Mouse (Mus musculus): ENCODE results near the gene Scml4. TPM values are rescaled to one million over a fixed set of nuclear protein-coding genes. Genes with fewer than 3 reads are reported as not detected.

Scml4 gene
- polyA plus RNA-seq, 1 experiment from 2014 or later = 18.2 TPM

GRCm38 (mm10) chr10:42854838-42855237 is 5.3 kb upstream of the Scml4 start:
- no peak overlapping the region for H3K27ac ChIP-seq (replicated peaks; ENCODE audit: low read depth, low read length)
- no peak for DNase-seq
- no peak overlapping the region for H3K9ac ChIP-seq (replicated peaks; ENCODE audit: low read length)
- H3K4me3 ChIP-seq (replicated peaks; ENCODE audit: low read depth, low read length) = no peak overlapping the region
- no peaks in the 10 kb centered on the region for H3K36me3 ChIP-seq (ENCODE audit: control insufficient read depth, insufficient read depth, low read length)
- H3K27me3 ChIP-seq (ENCODE audit: control insufficient read depth, insufficient read depth, low read length) = no peaks in the 10 kb centered on the region
- 57% methylated on average over 4 of the region's 4 CpGs for WGBS
- H3K4me1 ChIP-seq (ENCODE audit: control insufficient read depth, insufficient read depth, low read length) = peaks cover 7% of the 10 kb centered on the region; the same call in 1 of the 2 replicates
- no peaks in the 10 kb centered on the region for H3K9me3 ChIP-seq (ENCODE audit: control insufficient read depth, low read length)
- ATAC-seq (ENCODE audit: low FRiP score, low TSS enrichment) = no peak
- no peak overlapping the region for H3K4me2 ChIP-seq (ENCODE audit: low read length)

- Histone ChIP-seq H3K4me3 (replicated peaks; ENCODE audit: low read depth, low read length) (no peak overlapping the region), H3K27me3 (ENCODE audit: control insufficient read depth, insufficient read depth, low read length) (no peaks in the 10 kb centered on the region), H3K4me1 (ENCODE audit: control insufficient read depth, insufficient read depth, low read length) (peaks cover 11% of the 10 kb centered on the region; the same call in 1 of the 2 replicates), H3K9me3 (ENCODE audit: control insufficient read depth, low read length) (no peaks in the 10 kb centered on the region), H3K36me3 (ENCODE audit: control insufficient read depth, insufficient read depth, low read length) (no peaks in the 10 kb centered on the region), H3K27ac (replicated peaks; ENCODE audit: low read depth, low read length) (no peak overlapping the region), H3K9ac (replicated peaks; ENCODE audit: low read length) (no peak overlapping the region), H3K4me2 (ENCODE audit: low read length) (no peak overlapping the region)
- no peak for ATAC-seq (ENCODE audit: low FRiP score, low TSS enrichment)
- 38% methylated on average over 5 of the region's 5 CpGs for WGBS
- peak; percentile 46 for DNase-seq
Measured at GRCm38 (mm10) chr10:42855250-42855649, 4.9 kb upstream of the Scml4 start.

- no peak overlapping the region for H3K9ac ChIP-seq (replicated peaks; ENCODE audit: low read length)
- no peak overlapping the region for H3K27ac ChIP-seq (replicated peaks; ENCODE audit: low read depth, low read length)
- H3K4me3 ChIP-seq (replicated peaks; ENCODE audit: low read depth, low read length) = no peak overlapping the region
- no peaks in the 10 kb centered on the region for H3K36me3 ChIP-seq (ENCODE audit: control insufficient read depth, insufficient read depth, low read length)
- no peaks in the 10 kb centered on the region for H3K27me3 ChIP-seq (ENCODE audit: control insufficient read depth, insufficient read depth, low read length)
- no peak for ATAC-seq (ENCODE audit: low FRiP score, low TSS enrichment)
- H3K4me1 ChIP-seq (ENCODE audit: control insufficient read depth, insufficient read depth, low read length) = peaks cover 20% of the 10 kb centered on the region; the same call in 1 of the 2 replicates
- DNase-seq = no peak
- no peaks in the 10 kb centered on the region for H3K9me3 ChIP-seq (ENCODE audit: control insufficient read depth, low read length)
- no peak overlapping the region for H3K4me2 ChIP-seq (ENCODE audit: low read length)
- WGBS = 96% methylated on average over 9 of the region's 9 CpGs
Measured at GRCm38 (mm10) chr10:42856574-42856973, 3.6 kb upstream of the Scml4 start.

GRCm38 (mm10) chr10:42857021-42857420 is 3.1 kb upstream of the Scml4 start:
- no peak overlapping the region for H3K27ac ChIP-seq (replicated peaks; ENCODE audit: low read depth, low read length)
- peaks cover 20% of the 10 kb centered on the region; the same call in 1 of the 2 replicates for H3K4me1 ChIP-seq (ENCODE audit: control insufficient read depth, insufficient read depth, low read length)
- no peak overlapping the region for H3K4me2 ChIP-seq (ENCODE audit: low read length)
- H3K27me3 ChIP-seq (ENCODE audit: control insufficient read depth, insufficient read depth, low read length) = no peaks in the 10 kb centered on the region
- no peaks in the 10 kb centered on the region for H3K36me3 ChIP-seq (ENCODE audit: control insufficient read depth, insufficient read depth, low read length)
- 95% methylated on average over 2 of the region's 2 CpGs for WGBS
- H3K4me3 ChIP-seq (replicated peaks; ENCODE audit: low read depth, low read length) = no peak overlapping the region
- ATAC-seq (ENCODE audit: low FRiP score, low TSS enrichment) = no peak
- no peak for DNase-seq
- H3K9ac ChIP-seq (replicated peaks; ENCODE audit: low read length) = no peak overlapping the region
- no peaks in the 10 kb centered on the region for H3K9me3 ChIP-seq (ENCODE audit: control insufficient read depth, low read length)

- H3K4me2 ChIP-seq (ENCODE audit: low read length) = peak overlapping the region; percentile 57
- no peak for ATAC-seq (ENCODE audit: low FRiP score, low TSS enrichment)
- peaks cover 43% of the 10 kb centered on the region for H3K4me1 ChIP-seq (ENCODE audit: control insufficient read depth, insufficient read depth, low read length)
- H3K36me3 ChIP-seq (ENCODE audit: control insufficient read depth, insufficient read depth, low read length) = no peaks in the 10 kb centered on the region
- peak overlapping the region; percentile 94 for H3K27ac ChIP-seq (replicated peaks; ENCODE audit: low read depth, low read length)
- no peak for DNase-seq
- H3K9ac ChIP-seq (replicated peaks; ENCODE audit: low read length) = peak overlapping the region; percentile 53
- no peaks in the 10 kb centered on the region for H3K9me3 ChIP-seq (ENCODE audit: control insufficient read depth, low read length)
- H3K27me3 ChIP-seq (ENCODE audit: control insufficient read depth, insufficient read depth, low read length) = no peaks in the 10 kb centered on the region
- 45% methylated on average over 2 of the region's 2 CpGs for WGBS
- peak overlapping the region; percentile 43 for H3K4me3 ChIP-seq (replicated peaks; ENCODE audit: low read depth, low read length)
Measured at GRCm38 (mm10) chr10:42859781-42860158, 400 bp upstream of the Scml4 start.

- H3K36me3 ChIP-seq (ENCODE audit: control insufficient read depth, insufficient read depth, low read length) = no peaks in the 10 kb centered on the region
- no peaks in the 10 kb centered on the region for H3K9me3 ChIP-seq (ENCODE audit: control insufficient read depth, low read length)
- peak overlapping the region; percentile 56 for H3K4me2 ChIP-seq (ENCODE audit: low read length)
- H3K27ac ChIP-seq (replicated peaks; ENCODE audit: low read depth, low read length) = no peak overlapping the region
- H3K9ac ChIP-seq (replicated peaks; ENCODE audit: low read length) = no peak overlapping the region
- no peaks in the 10 kb centered on the region for H3K27me3 ChIP-seq (ENCODE audit: control insufficient read depth, insufficient read depth, low read length)
- no peak for ATAC-seq (ENCODE audit: low FRiP score, low TSS enrichment)
- H3K4me1 ChIP-seq (ENCODE audit: control insufficient read depth, insufficient read depth, low read length) = peaks cover 49% of the 10 kb centered on the region
- 73% methylated on average over 7 of the region's 7 CpGs for WGBS
- 0 out of 2 replicates have a peak overlapping the region, but pooled peaks have one; percentile 14 for H3K4me3 ChIP-seq (replicated peaks; ENCODE audit: low read depth, low read length)
- no peak for DNase-seq
Measured at GRCm38 (mm10) chr10:42861446-42861845, 1.3 kb downstream of the Scml4 start.

GRCm38 (mm10) chr10:42862102-42862740 is 2.1 kb downstream of the Scml4 start:
- ATAC-seq (ENCODE audit: low FRiP score, low TSS enrichment) = no peak
- Histone ChIP-seq H3K9me3 (ENCODE audit: control insufficient read depth, low read length) (no peaks in the 10 kb centered on the region), H3K36me3 (ENCODE audit: control insufficient read depth, insufficient read depth, low read length) (no peaks in the 10 kb centered on the region), H3K27ac (replicated peaks; ENCODE audit: low read depth, low read length) (no peak overlapping the region), H3K27me3 (ENCODE audit: control insufficient read depth, insufficient read depth, low read length) (no peaks in the 10 kb centered on the region), H3K4me1 (ENCODE audit: control insufficient read depth, insufficient read depth, low read length) (peaks cover 49% of the 10 kb centered on the region), H3K4me3 (replicated peaks; ENCODE audit: low read depth, low read length) (0 out of 2 replicates have a peak overlapping the region, but pooled peaks have one; percentile 10), H3K9ac (replicated peaks; ENCODE audit: low read length) (no peak overlapping the region), H3K4me2 (ENCODE audit: low read length) (peak overlapping the region; percentile 56)
- DNase-seq = peak; percentile 29
- WGBS = 68% methylated on average over 13 of the region's 13 CpGs

GRCm38 (mm10) chr10:42862806-42863205 is 2.6 kb downstream of the Scml4 start:
- Histone ChIP-seq H3K4me1 (ENCODE audit: control insufficient read depth, insufficient read depth, low read length) (peaks cover 49% of the 10 kb centered on the region), H3K36me3 (ENCODE audit: control insufficient read depth, insufficient read depth, low read length) (no peaks in the 10 kb centered on the region), H3K9me3 (ENCODE audit: control insufficient read depth, low read length) (no peaks in the 10 kb centered on the region), H3K27me3 (ENCODE audit: control insufficient read depth, insufficient read depth, low read length) (no peaks in the 10 kb centered on the region), H3K27ac (replicated peaks; ENCODE audit: low read depth, low read length) (no peak overlapping the region), H3K4me3 (replicated peaks; ENCODE audit: low read depth, low read length) (no peak overlapping the region), H3K4me2 (ENCODE audit: low read length) (peak overlapping the region; percentile 56), H3K9ac (replicated peaks; ENCODE audit: low read length) (no peak overlapping the region)
- ATAC-seq (ENCODE audit: low FRiP score, low TSS enrichment) (no peak), DNase-seq (peak; percentile 10)
- WGBS = 81% methylated on average over 4 of the region's 4 CpGs

Data from midbrain, embryonic 14.5 days (tissue).